Mouse (Mus musculus): ENCODE results near the gene Rsph14.

DNA sequence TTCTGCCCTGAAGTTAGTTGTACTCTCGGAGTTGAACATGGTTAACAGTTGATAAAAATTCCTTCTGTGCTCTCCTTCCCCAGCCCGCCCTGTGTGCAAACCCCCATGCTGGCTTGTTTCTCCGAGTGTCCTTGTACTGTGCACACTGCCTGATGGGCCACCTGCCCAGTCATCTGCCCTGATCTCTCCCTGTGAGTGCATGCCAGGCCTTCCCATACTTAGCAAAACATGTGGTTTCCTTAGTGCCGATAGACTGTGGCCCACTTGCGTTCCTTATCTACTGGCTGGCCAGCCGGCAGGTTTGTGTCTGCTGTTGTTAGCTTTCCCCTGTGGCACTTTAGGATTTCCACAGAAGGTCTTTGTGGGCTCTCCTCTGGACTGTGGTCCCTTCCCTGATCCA, 21.7 kb upstream of the Rsph14 start:
- TF ChIP-seq USF1 (IDR thresholded peaks at IDR 0.05; ENCODE audit: low read depth) (no peak), CTCF (IDR thresholded peaks at IDR 0.05; ENCODE audit: control insufficient read depth, insufficient read depth, insufficient read length) (no peak)

All from C2C12 (cell line).